Mouse (Mus musculus) forebrain, embryonic 16.5 days (tissue): ENCODE results near the gene Hmcn1. TPM values are rescaled to one million over a fixed set of nuclear protein-coding genes. Genes with fewer than 3 reads are reported as not detected.

Experiments
- ATAC-seq: fragments of 200-750 bp; cut with Nextera tagmentation; 2 replicates; pipeline ENCODE4 v1.8.0; 2017; ENCODE audit warnings: mild to moderate bottlenecking, moderate library complexity
- H3K27ac ChIP-seq: fragments of 300-500 bp; sonication (generic); 2 replicates; pipeline ENCODE4 v1.5.1; 2014; ENCODE audit warnings: low read length, control low read depth
- H3K27me3 ChIP-seq: fragments of 300-500 bp; sonication (generic); replicated peaks from 2 replicates; pipeline ENCODE4 v1.6.1; 2014; ENCODE audit warnings: low read length; ENCODE audit not compliant: control insufficient read depth, insufficient read depth
- H3K36me3 ChIP-seq: fragments of 300-500 bp; sonication (generic); 2 replicates; pipeline ENCODE4 v1.6.1; 2014; ENCODE audit not compliant: control insufficient read depth, insufficient read depth
- H3K4me1 ChIP-seq: fragments of 300-500 bp; sonication (generic); replicated peaks from 2 replicates; pipeline ENCODE4 v1.6.1; 2014; ENCODE audit warnings: low read length; ENCODE audit not compliant: control insufficient read depth, insufficient read depth
- H3K4me2 ChIP-seq: fragments of 300-500 bp; sonication (generic); 2 replicates; pipeline ENCODE4 v1.6.1; 2014; ENCODE audit warnings: mild to moderate bottlenecking, low read length, control low read depth
- H3K4me3 ChIP-seq: fragments of 300-500 bp; sonication (generic); replicated peaks from 2 replicates; pipeline ENCODE4 v1.5.1; 2014; ENCODE audit warnings: mild to moderate bottlenecking, low read length, control low read depth
- H3K9ac ChIP-seq: fragments of 300-500 bp; sonication (generic); replicated peaks from 2 replicates; pipeline ENCODE4 v1.6.1; 2014; ENCODE audit warnings: low read depth, low read length, control low read depth
- H3K9me3 ChIP-seq: fragments of 300-500 bp; sonication (generic); 2 replicates; pipeline ENCODE4 v1.6.1; 2016; ENCODE audit warnings: low read length; ENCODE audit not compliant: control insufficient read depth
- WGBS: fragments of 180-500 bp; shearing (Covaris S2); extraction: QIAGEN DNeasy Blood & Tissue Kit; methylation state at CpG from one replicate; pipeline ENCODE4 v1.1.7; 2014; 5-methylcytosine and 5-hydroxymethylcytosine counted together
- polyA plus RNA-seq: library from polyadenylated mRNA; unstranded; fragments of >200 nt; fragmentation: Nextera tagmentation; extraction: Ambion mirVana; gene quantifications from 2 replicates; pipeline ENCODE4 v1.2.1, GENCODE M21; 2015

Hmcn1 gene
- polyA plus RNA-seq, 1 experiment from 2014 or later = 1.3 TPM

DNA sequence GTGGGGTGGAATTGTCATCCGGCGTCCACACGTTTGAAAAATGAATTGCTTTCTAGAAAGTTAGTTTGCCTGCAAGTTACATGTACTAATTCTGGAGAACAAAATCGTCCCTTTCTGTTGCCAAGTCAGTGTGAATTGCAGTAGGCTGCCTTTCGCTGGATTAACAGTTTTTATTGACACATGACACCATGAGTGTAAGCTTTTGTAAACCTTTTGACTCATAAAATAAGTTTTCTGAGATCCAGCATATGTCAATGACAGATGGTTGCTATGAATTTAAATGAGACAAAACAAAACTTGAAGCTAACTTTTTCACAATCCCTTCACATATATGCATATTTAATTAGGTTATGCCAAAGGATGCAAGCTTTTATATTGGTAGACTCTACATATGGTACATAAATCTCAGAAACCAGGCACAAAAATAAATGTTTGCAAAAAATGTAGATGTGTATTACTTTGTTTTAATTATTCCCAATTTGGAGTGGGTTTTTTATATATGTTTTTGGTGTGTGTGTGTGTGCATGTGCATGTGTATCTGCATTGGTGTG, 79.6 kb downstream of the Hmcn1 start:
- H3K9ac ChIP-seq = no peak overlapping the region
- H3K27me3 ChIP-seq = no peaks in the 10 kb centered on the region
- ATAC-seq = peak; percentile 78
- no peak overlapping the region for H3K27ac ChIP-seq
- H3K4me3 ChIP-seq = no peak overlapping the region
- 74% methylated on average over 5 of the region's 5 CpGs for WGBS
- H3K36me3 ChIP-seq = no peaks in the 10 kb centered on the region
- H3K9me3 ChIP-seq = no peaks in the 10 kb centered on the region
- H3K4me2 ChIP-seq = no peak overlapping the region
- H3K4me1 ChIP-seq = no peaks in the 10 kb centered on the region

DNA sequence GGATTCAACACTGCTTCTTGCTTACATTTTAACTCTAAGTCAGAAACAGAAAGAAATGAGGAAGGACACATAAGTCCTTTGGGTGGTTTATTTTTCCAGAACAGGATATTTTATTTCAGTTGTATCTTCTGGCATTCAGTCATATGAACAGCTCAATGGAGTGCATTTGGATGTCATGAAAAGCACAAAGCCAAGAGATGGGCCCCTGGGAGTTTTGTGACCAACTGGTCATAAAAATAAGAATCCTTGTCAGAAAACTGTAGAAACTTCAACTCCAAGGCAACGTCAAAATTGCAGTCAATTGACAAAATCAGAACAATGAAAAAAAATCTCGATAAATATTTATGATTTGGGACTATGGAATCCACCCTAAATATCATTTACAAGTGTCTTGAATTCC, 83.6 kb downstream of the Hmcn1 start:
- Histone ChIP-seq H3K4me2 (no peak overlapping the region), H3K9me3 (no peaks in the 10 kb centered on the region), H3K9ac (no peak overlapping the region), H3K36me3 (no peaks in the 10 kb centered on the region), H3K27me3 (no peaks in the 10 kb centered on the region), H3K27ac (no peak overlapping the region), H3K4me3 (no peak overlapping the region), H3K4me1 (no peaks in the 10 kb centered on the region)
- no peak for ATAC-seq
- 90% methylated on average over 2 of the region's 2 CpGs for WGBS

DNA sequence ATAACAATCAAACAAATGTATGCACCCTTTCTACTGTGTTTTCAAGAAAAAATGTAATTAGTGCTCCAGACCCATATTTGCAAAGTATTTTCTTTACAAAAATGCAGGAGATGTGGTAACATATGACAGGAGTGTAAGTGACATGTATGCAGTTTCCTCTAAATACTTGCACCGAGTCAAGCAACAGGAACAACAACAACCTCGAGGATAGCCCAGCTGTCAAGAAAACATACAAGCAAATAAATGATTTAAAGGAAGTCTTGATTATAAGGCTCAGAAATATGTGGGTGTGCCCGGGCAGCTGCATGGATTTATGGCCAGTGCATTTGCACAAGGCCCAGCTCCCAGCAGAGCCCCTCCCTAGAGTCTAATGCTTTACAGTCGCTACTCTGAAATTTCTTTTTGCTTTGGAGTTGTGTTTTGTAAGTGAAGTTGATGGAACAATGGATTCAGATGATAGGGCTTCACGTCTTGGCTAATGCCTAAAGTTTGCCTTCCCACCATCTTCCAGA, 99.5 kb downstream of the Hmcn1 start:
- H3K9ac ChIP-seq = no peak overlapping the region
- H3K27me3 ChIP-seq = no peaks in the 10 kb centered on the region
- no peak overlapping the region for H3K4me2 ChIP-seq
- no peaks in the 10 kb centered on the region for H3K36me3 ChIP-seq
- H3K9me3 ChIP-seq = no peaks in the 10 kb centered on the region
- no peak overlapping the region for H3K4me3 ChIP-seq
- ATAC-seq = no peak
- no peaks in the 10 kb centered on the region for H3K4me1 ChIP-seq
- 83% methylated on average over 5 of the region's 5 CpGs for WGBS
- no peak overlapping the region for H3K27ac ChIP-seq

DNA sequence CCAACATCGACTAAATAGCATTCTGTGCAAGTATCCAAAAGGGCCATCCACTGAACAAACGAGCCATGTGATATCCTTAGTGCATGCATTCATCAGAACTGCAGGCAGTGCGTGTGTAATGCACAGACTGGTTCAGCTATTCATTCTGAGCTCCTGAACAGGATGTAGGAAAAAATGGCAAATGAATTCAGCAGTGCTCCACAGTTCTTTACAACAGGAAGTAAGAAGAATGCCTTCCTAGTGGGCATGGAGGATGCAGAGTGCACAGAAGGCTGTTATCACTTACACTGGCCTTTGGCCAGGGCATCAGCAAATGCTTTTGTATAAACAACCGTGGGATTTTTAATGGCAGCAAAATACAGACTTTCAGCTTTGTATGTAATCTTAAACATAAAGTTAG, 103.2 kb downstream of the Hmcn1 start:
- 36% methylated on average over 4 of the region's 4 CpGs for WGBS
- no peaks in the 10 kb centered on the region for H3K36me3 ChIP-seq
- no peaks in the 10 kb centered on the region for H3K4me1 ChIP-seq
- H3K4me3 ChIP-seq = no peak overlapping the region
- H3K27ac ChIP-seq = no peak overlapping the region
- no peak overlapping the region for H3K9ac ChIP-seq
- no peaks in the 10 kb centered on the region for H3K27me3 ChIP-seq
- no peaks in the 10 kb centered on the region for H3K9me3 ChIP-seq
- H3K4me2 ChIP-seq = no peak overlapping the region
- no peak for ATAC-seq

DNA sequence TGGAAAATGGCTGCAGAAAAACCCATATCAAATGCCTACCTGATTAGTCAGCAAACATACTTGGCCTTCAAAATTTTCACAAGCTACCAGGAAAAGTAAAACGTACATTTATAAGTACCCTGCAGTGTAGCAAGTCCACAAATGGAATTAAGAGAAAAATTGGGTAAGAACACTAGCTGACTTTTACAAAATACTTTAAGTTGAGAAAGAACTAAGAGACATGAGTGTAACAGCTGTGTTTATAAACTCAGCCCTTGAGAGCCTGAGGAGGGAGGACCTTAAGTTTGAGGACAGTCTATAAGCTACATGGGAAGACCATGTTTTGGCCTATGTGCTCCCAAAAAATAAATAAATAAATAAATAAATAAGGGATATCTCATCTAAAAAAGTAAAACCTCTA, 107.0 kb downstream of the Hmcn1 start:
- 94% methylated on average over 1 of the region's 1 CpGs for WGBS
- Histone ChIP-seq H3K4me3 (no peak overlapping the region), H3K4me2 (no peak overlapping the region), H3K36me3 (no peaks in the 10 kb centered on the region), H3K27ac (no peak overlapping the region), H3K4me1 (no peaks in the 10 kb centered on the region), H3K9me3 (no peaks in the 10 kb centered on the region), H3K9ac (no peak overlapping the region), H3K27me3 (no peaks in the 10 kb centered on the region)
- ATAC-seq = no peak

DNA sequence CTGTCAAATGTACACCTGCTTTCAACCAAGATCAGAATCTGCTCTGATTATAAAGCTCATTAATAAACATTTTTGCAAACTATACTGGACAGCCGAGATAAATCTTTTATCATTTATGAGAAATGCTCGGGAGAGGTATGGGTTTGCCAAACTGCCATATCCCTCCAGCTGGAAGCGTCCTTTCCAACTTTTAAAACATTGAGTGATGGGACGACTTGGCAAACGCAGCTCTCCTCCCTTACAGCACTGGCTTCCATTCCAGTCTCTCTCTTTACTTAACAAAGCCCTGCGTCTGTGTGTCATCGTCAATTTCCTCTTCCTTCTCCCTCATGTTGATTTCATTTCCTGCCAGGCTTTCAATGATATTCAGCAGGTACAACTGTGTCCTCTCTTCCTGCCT, 114.8 kb downstream of the Hmcn1 start:
- ATAC-seq = peak; percentile 87
- 47% methylated on average over 7 of the region's 7 CpGs for WGBS
- Histone ChIP-seq H3K4me1 (peaks cover 3% of the 10 kb centered on the region; the same call in 1 of the 2 replicates), H3K4me3 (no peak overlapping the region), H3K27me3 (no peaks in the 10 kb centered on the region), H3K9me3 (no peaks in the 10 kb centered on the region), H3K27ac (peak overlapping the region; percentile 61), H3K9ac (no peak overlapping the region), H3K36me3 (no peaks in the 10 kb centered on the region), H3K4me2 (no peak overlapping the region)

DNA sequence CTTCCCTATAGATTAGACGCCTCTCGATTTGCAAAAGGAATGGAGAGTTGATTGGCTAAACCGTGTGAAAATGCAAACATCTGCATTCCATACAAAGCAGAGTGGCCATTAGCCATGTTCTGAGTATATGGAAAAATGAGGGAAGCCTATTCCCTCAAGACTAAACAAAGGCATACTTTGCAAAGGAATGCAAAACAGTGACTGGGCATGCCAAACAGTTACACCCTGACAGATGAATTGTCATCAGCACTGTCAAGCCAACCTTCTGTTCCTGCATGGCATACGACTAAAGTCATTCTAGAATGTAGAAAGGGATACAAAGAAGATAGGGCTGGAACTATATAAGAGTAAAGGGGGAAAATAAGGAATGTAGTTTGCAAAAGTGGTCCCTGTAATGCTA, 115.3 kb downstream of the Hmcn1 start:
- no peak overlapping the region for H3K4me3 ChIP-seq
- peak; percentile 90 for ATAC-seq
- peak overlapping the region; percentile 61 for H3K27ac ChIP-seq
- H3K4me1 ChIP-seq = peaks cover 8% of the 10 kb centered on the region; the same call in 1 of the 2 replicates
- no peak overlapping the region for H3K4me2 ChIP-seq
- 33% methylated on average over 4 of the region's 4 CpGs for WGBS
- H3K9me3 ChIP-seq = no peaks in the 10 kb centered on the region
- no peaks in the 10 kb centered on the region for H3K27me3 ChIP-seq
- H3K9ac ChIP-seq = no peak overlapping the region
- no peaks in the 10 kb centered on the region for H3K36me3 ChIP-seq

DNA sequence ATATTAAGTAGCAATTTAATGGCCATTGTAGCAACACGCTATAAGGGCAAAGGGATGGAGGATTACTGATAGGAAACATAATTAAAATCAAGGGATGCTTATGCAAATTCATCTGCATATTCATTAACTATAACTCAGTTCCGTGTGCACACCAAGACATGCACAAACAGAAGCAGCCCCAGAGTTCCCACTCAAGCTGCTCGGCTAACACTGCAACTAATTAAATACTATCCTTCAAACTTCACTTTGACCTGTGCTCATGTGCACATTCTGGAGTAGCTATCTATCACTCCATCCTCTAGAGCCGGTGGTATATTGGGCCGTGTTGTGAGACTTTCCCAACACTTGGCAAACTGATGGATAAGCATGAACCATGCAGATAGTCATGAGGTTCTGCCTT, 119.2 kb downstream of the Hmcn1 start:
- no peak overlapping the region for H3K4me2 ChIP-seq
- ATAC-seq = no peak
- peaks cover 8% of the 10 kb centered on the region; the same call in 1 of the 2 replicates for H3K4me1 ChIP-seq
- 54% methylated on average over 5 of the region's 5 CpGs for WGBS
- no peak overlapping the region for H3K9ac ChIP-seq
- no peaks in the 10 kb centered on the region for H3K36me3 ChIP-seq
- H3K27me3 ChIP-seq = no peaks in the 10 kb centered on the region
- no peaks in the 10 kb centered on the region for H3K9me3 ChIP-seq
- no peak overlapping the region for H3K4me3 ChIP-seq
- H3K27ac ChIP-seq = no peak overlapping the region

DNA sequence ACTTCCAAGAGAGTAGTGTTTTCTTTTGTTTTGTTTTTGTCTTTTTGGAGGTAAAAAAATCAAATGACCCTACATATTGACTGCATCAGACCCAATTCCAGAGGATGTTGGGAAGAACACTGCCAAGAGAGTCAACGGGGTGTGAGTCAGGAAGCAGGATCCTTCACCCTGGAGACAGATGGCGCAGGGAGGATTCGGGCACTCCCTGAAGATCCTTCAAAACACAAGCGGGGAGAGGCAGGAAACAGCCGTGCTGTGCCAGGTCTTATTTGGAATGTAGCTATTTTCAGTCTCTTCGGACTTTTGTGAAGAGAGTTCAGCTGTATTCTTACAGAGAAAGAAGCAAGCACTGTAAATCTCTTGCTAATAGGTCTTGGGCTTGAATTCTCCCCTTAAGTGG, 120.0 kb downstream of the Hmcn1 start:
- WGBS = 64% methylated on average over 6 of the region's 6 CpGs
- no peak overlapping the region for H3K4me2 ChIP-seq
- no peaks in the 10 kb centered on the region for H3K27me3 ChIP-seq
- H3K4me1 ChIP-seq = peaks cover 8% of the 10 kb centered on the region; the same call in 1 of the 2 replicates
- H3K4me3 ChIP-seq = no peak overlapping the region
- no peaks in the 10 kb centered on the region for H3K9me3 ChIP-seq
- H3K9ac ChIP-seq = no peak overlapping the region
- H3K36me3 ChIP-seq = no peaks in the 10 kb centered on the region
- no peak for ATAC-seq
- H3K27ac ChIP-seq = no peak overlapping the region

DNA sequence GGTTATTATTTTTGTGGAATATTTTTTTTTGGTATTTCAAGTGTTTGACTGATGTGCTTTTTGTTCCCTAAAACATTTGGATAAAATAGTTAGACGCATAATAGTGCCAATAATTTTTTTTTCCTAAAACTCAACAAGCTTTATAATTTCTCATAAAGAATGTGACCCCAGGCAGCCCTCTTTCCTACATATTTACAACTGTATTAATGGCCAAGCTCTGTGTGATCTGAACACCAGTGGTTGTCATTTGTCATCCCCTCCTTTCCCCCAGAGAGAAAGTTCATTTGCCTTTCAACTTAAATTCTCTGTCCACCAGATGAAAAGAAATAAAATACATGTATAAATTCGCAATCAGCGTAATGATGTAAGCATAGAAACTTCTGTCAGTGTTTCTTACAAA, 121.1 kb downstream of the Hmcn1 start:
- WGBS = 88% methylated on average over 3 of the region's 3 CpGs
- peaks cover 4% of the 10 kb centered on the region; the same call in 1 of the 2 replicates for H3K4me1 ChIP-seq

More for the DNA sequence above, 121.1 kb downstream of the Hmcn1 start:
- no peak overlapping the region for H3K4me2 ChIP-seq
- ATAC-seq = no peak
- H3K36me3 ChIP-seq = no peaks in the 10 kb centered on the region
- no peaks in the 10 kb centered on the region for H3K9me3 ChIP-seq
- H3K27ac ChIP-seq = no peak overlapping the region
- H3K4me3 ChIP-seq = no peak overlapping the region
- no peak overlapping the region for H3K9ac ChIP-seq
- no peaks in the 10 kb centered on the region for H3K27me3 ChIP-seq
